Mouse (Mus musculus) heart, embryonic 10.5 days (tissue): ENCODE data around the gene Amacr. TPM values are rescaled to one million over a fixed set of nuclear protein-coding genes. Genes with fewer than 3 reads are reported as not detected.

Experiments used
- DNase-seq: peaks from one replicate; pipeline ENCODE4 v3.0.0-alpha.2; 2017; ENCODE audit warnings: low spot score
- H3K27ac ChIP-seq: fragments of 300-500 bp; sonication (generic); 2 replicates; pipeline ENCODE4 v1.5.1; 2016; ENCODE audit warnings: mild to moderate bottlenecking
- H3K27me3 ChIP-seq: fragments of 300-500 bp; sonication (generic); 2 replicates; pipeline ENCODE4 v1.6.1; 2016; ENCODE audit warnings: mild to moderate bottlenecking; ENCODE audit not compliant: poor library complexity, insufficient read depth, severe bottlenecking
- H3K36me3 ChIP-seq: fragments of 300-500 bp; sonication (generic); 2 replicates; pipeline ENCODE4 v1.6.1; 2016; ENCODE audit warnings: mild to moderate bottlenecking, moderate library complexity
- H3K4me1 ChIP-seq: fragments of 300-500 bp; sonication (generic); 2 replicates; pipeline ENCODE4 v1.6.1; 2016; ENCODE audit warnings: mild to moderate bottlenecking
- H3K4me3 ChIP-seq: fragments of 300-500 bp; sonication (generic); 2 replicates; pipeline ENCODE4 v1.5.1; 2016; ENCODE audit warnings: mild to moderate bottlenecking, moderate library complexity
- H3K9me3 ChIP-seq: fragments of 300-500 bp; sonication (generic); 2 replicates; pipeline ENCODE4 v1.6.1; 2016; ENCODE audit warnings: mild to moderate bottlenecking, moderate library complexity
- WGBS: fragments of 180-500 bp; shearing (Covaris S2); methylation state at CpG from one replicate; pipeline ENCODE4 v1.1.7; 2016; 5-methylcytosine and 5-hydroxymethylcytosine counted together
- polyA plus RNA-seq: library from polyadenylated mRNA; unstranded; fragments of >200 nt; fragmentation: Nextera tagmentation; extraction: Ambion mirVana; gene quantifications from 2 replicates; pipeline ENCODE4 v1.2.1, GENCODE M21; 2016

Amacr gene
- polyA plus RNA-seq, 1 experiment from 2014 or later: 17.9 TPM

GRCm38 (mm10) chr15:11003791-11004190, 22.2 kb downstream of the Amacr start:
- peak; percentile 54 for DNase-seq
- Histone ChIP-seq H3K4me1 (0 out of 2 replicates have a peak, but pooled peaks cover 4% of the 10 kb centered on the region), H3K9me3 (no peaks in the 10 kb centered on the region), H3K27me3 (peaks cover 10% of the 10 kb centered on the region), H3K27ac (no peak overlapping the region), H3K36me3 (no peaks in the 10 kb centered on the region), H3K4me3 (no peak overlapping the region)
- 74% methylated on average over 4 of the region's 4 CpGs for WGBS

- DNase-seq: peak; percentile 73
- 0 out of 2 replicates have a peak, but pooled peaks cover 4% of the 10 kb centered on the region for H3K4me1 ChIP-seq
- H3K9me3 ChIP-seq: no peaks in the 10 kb centered on the region
- H3K4me3 ChIP-seq: no peak overlapping the region
- H3K27me3 ChIP-seq: peaks cover 14% of the 10 kb centered on the region
- WGBS: 43% methylated on average over 6 of the region's 6 CpGs
- no peak overlapping the region for H3K27ac ChIP-seq
- no peaks in the 10 kb centered on the region for H3K36me3 ChIP-seq
Observed at GRCm38 (mm10) chr15:11004646-11005045, 23.1 kb downstream of the Amacr start.

GRCm38 (mm10) chr15:11008756-11009155, 27.2 kb downstream of the Amacr start:
- Histone ChIP-seq H3K27me3 (peaks cover 26% of the 10 kb centered on the region), H3K36me3 (no peaks in the 10 kb centered on the region), H3K4me3 (no peak overlapping the region), H3K9me3 (no peaks in the 10 kb centered on the region), H3K27ac (no peak overlapping the region), H3K4me1 (no peaks in the 10 kb centered on the region)
- peak; percentile 33 for DNase-seq
- 19% methylated on average over 5 of the region's 5 CpGs for WGBS

- DNase-seq: peak; percentile 53
- Histone ChIP-seq H3K27me3 (peaks cover 26% of the 10 kb centered on the region), H3K27ac (no peak overlapping the region), H3K4me3 (no peak overlapping the region), H3K36me3 (no peaks in the 10 kb centered on the region), H3K4me1 (no peaks in the 10 kb centered on the region), H3K9me3 (no peaks in the 10 kb centered on the region)
- 83% methylated on average over 11 of the region's 11 CpGs for WGBS
Observed at GRCm38 (mm10) chr15:11010976-11011548, 29.5 kb downstream of the Amacr start.

GRCm38 (mm10) chr15:11014931-11015330, 33.4 kb downstream of the Amacr start:
- H3K36me3 ChIP-seq: no peaks in the 10 kb centered on the region
- no peak overlapping the region for H3K4me3 ChIP-seq
- no peaks in the 10 kb centered on the region for H3K4me1 ChIP-seq
- H3K9me3 ChIP-seq: no peaks in the 10 kb centered on the region
- H3K27ac ChIP-seq: no peak overlapping the region
- WGBS: 46% methylated on average over 2 of the region's 2 CpGs
- peak; percentile 58 for DNase-seq
- peaks cover 12% of the 10 kb centered on the region; the same call in 1 of the 2 replicates for H3K27me3 ChIP-seq

GRCm38 (mm10) chr15:11026801-11027561, 45.4 kb downstream of the Amacr start:
- 61% methylated on average over 4 of the region's 4 CpGs for WGBS
- H3K9me3 ChIP-seq: no peaks in the 10 kb centered on the region

GRCm38 (mm10) chr15:11030188-11030587, 48.6 kb downstream of the Amacr start:
- Histone ChIP-seq H3K9me3 (no peaks in the 10 kb centered on the region), H3K27ac (no peak overlapping the region), H3K4me1 (no peaks in the 10 kb centered on the region), H3K4me3 (no peak overlapping the region), H3K27me3 (peaks cover 29% of the 10 kb centered on the region), H3K36me3 (no peaks in the 10 kb centered on the region)
- no peak for DNase-seq
- WGBS: 77% methylated on average over 3 of the region's 3 CpGs

More at GRCm38 (mm10) chr15:11026801-11027561, 45.4 kb downstream of the Amacr start:
- DNase-seq: no peak
- peaks cover 3% of the 10 kb centered on the region; the same call in 1 of the 2 replicates for H3K4me1 ChIP-seq
- H3K27me3 ChIP-seq: no peaks in the 10 kb centered on the region
- H3K4me3 ChIP-seq: no peak overlapping the region
- H3K36me3 ChIP-seq: no peaks in the 10 kb centered on the region
- H3K27ac ChIP-seq: no peak overlapping the region

- DNase-seq: no peak
- H3K4me3 ChIP-seq: peak overlapping the region; percentile 56
- peaks cover 61% of the 10 kb centered on the region for H3K27me3 ChIP-seq
- H3K36me3 ChIP-seq: no peaks in the 10 kb centered on the region
- H3K27ac ChIP-seq: no peak overlapping the region
- H3K9me3 ChIP-seq: no peaks in the 10 kb centered on the region
- H3K4me1 ChIP-seq: peaks cover 23% of the 10 kb centered on the region
- WGBS: 5% methylated on average over 34 of the region's 34 CpGs
Observed at GRCm38 (mm10) chr15:11035947-11036474, 54.5 kb downstream of the Amacr start.

GRCm38 (mm10) chr15:11036535-11037375, 55.2 kb downstream of the Amacr start:
- Histone ChIP-seq H3K36me3 (no peaks in the 10 kb centered on the region), H3K9me3 (no peaks in the 10 kb centered on the region), H3K4me1 (peaks cover 23% of the 10 kb centered on the region), H3K27ac (no peak overlapping the region), H3K27me3 (peaks cover 61% of the 10 kb centered on the region), H3K4me3 (peak overlapping the region; percentile 56)
- 5% methylated on average over 49 of the region's 49 CpGs for WGBS
- DNase-seq: no peak

- H3K4me3 ChIP-seq: peak overlapping the region; percentile 56
- H3K4me1 ChIP-seq: peaks cover 23% of the 10 kb centered on the region
- no peaks in the 10 kb centered on the region for H3K36me3 ChIP-seq
- no peak for DNase-seq
- no peaks in the 10 kb centered on the region for H3K9me3 ChIP-seq
- H3K27ac ChIP-seq: no peak overlapping the region
- H3K27me3 ChIP-seq: peaks cover 60% of the 10 kb centered on the region
- WGBS: 8% methylated on average over 8 of the region's 8 CpGs
Observed at GRCm38 (mm10) chr15:11037376-11037695, 55.8 kb downstream of the Amacr start.

- peaks cover 56% of the 10 kb centered on the region for H3K27me3 ChIP-seq
Observed at GRCm38 (mm10) chr15:11037711-11038110, 56.2 kb downstream of the Amacr start, which contains the start of gene Rxfp3. Gene Rxfp3, minus strand, starts transcription at chr15:11037991.

GRCm38 (mm10) chr15:11038476-11038875, 56.9 kb downstream of the Amacr start:
- no peak for DNase-seq
- H3K36me3 ChIP-seq: no peaks in the 10 kb centered on the region
- H3K4me1 ChIP-seq: peaks cover 23% of the 10 kb centered on the region
- peaks cover 49% of the 10 kb centered on the region for H3K27me3 ChIP-seq
- H3K27ac ChIP-seq: no peak overlapping the region
- no peaks in the 10 kb centered on the region for H3K9me3 ChIP-seq
- WGBS: 3% methylated on average over 12 of the region's 12 CpGs
- H3K4me3 ChIP-seq: no peak overlapping the region

More at GRCm38 (mm10) chr15:11037711-11038110, 56.2 kb downstream of the Amacr start, which contains the start of gene Rxfp3:
- Histone ChIP-seq H3K27ac (no peak within 1 kb of the TSS), H3K36me3 (no peaks in the 10 kb centered on the region), H3K4me3 (peak within 1 kb of the TSS; percentile 56), H3K9me3 (no peaks in the 10 kb centered on the region), H3K4me1 (peaks cover 23% of the 10 kb centered on the region)
- no peak for DNase-seq
- 4% methylated on average over 16 of the region's 16 CpGs for WGBS
